ENCODE assay signal across 8 mouse cellular contexts in genomic region chr1:119912953-119913814, GRCm38 (mm10). TPM values are rescaled to one million over a fixed set of nuclear protein-coding genes. Genes with fewer than 3 reads are reported as not detected.
A peak's percentile ranks its signal among the peaks of the same experiment; 100 is the strongest.
DNase-seq lines count a peak whose midpoint lies in the region; ATAC-seq and TF ChIP-seq lines count a peak whose summit lies in the region.

Gene Tmem177, minus strand, starts transcription at chr1:119913208.

- no peak for TF ChIP-seq EP300 in CH12.LX (IDR thresholded peaks at IDR 0.05; ENCODE audit: low read length)
- TF ChIP-seq EP300 in liver, postnatal 0 days (IDR thresholded peaks at IDR 0.05; ENCODE audit: low read depth): no peak

- intact Hi-C loops in heart, postnatal 10 days (cut with DNase I): loop anchor here (5.0 kb wide), 2 partner anchors 76 to 96 kb away; partner anchors contain the start of gene Ptpn4

- H3K4me1 ChIP-seq in CH12.LX (ENCODE audit: control insufficient read depth in 1 of 2, insufficient read depth in 2 of 2): peaks cover 2 to 34% of the 10 kb centered on the region in 2 experiments
- H3K4me1 ChIP-seq in forebrain, embryonic 12.5 days: peaks cover 6% of the 10 kb centered on the region
- H3K4me1 ChIP-seq in liver, postnatal 0 days (ENCODE audit: insufficient read depth): peaks cover 5% of the 10 kb centered on the region
- peaks cover 6% of the 10 kb centered on the region; the same call in 1 of the 2 replicates for H3K4me1 ChIP-seq in neural tube, embryonic 14.5 days (ENCODE audit: control insufficient read depth, insufficient read depth, low read length)

- WGBS in forebrain, embryonic 12.5 days: 11% methylated on average over 42 of the region's 42 CpGs
- WGBS in large intestine, adult 2 months: 8% methylated on average over 42 of the region's 42 CpGs
- 9% methylated on average over 42 of the region's 42 CpGs for WGBS in liver, postnatal 0 days (ENCODE audit: insufficient replicate concordance)
- WGBS in neural tube, embryonic 14.5 days: 12% methylated on average over 42 of the region's 42 CpGs

- peak within 1 kb of the TSS; percentile 55 to 97 (median 56) for H3K4me3 ChIP-seq in CH12.LX (replicated peaks in 1 of 3; ENCODE audit: low read depth in 2 of 3, low read length in 2 of 3, poor library complexity in 1 of 3)
- peak within 1 kb of the TSS; percentile 55 for H3K4me3 ChIP-seq in forebrain, embryonic 12.5 days (replicated peaks)
- H3K4me3 ChIP-seq in liver, postnatal 0 days (ENCODE audit: low read depth, low read length): peak within 1 kb of the TSS; percentile 54
- H3K4me3 ChIP-seq in neural tube, embryonic 14.5 days (ENCODE audit: low read depth, low read length): peak within 1 kb of the TSS; percentile 50

- dilution Hi-C loops in CH12.LX (cut with MboI; ENCODE audit: extremely low pct_ligation_motif_present, extremely low pct_unique_long_range_greater_than_20kb, low sequenced_read_pairs): no loop called here

- in situ Hi-C loops in CH12.LX (cut with MboI; ENCODE audit: low pct_ligation_motif_present, low pct_unique_long_range_greater_than_20kb, low sequenced_read_pairs): loop anchor here (25.0 kb wide), 1 partner anchor 226 kb away; no protein-coding TSS in a partner anchor

- peaks cover 10 to 29% of the 10 kb centered on the region in 2 experiments for H3K36me3 ChIP-seq in CH12.LX (replicated peaks in 1 of 2; ENCODE audit: control insufficient read depth in 1 of 2, insufficient read depth in 1 of 2, low read length in 1 of 2)
- peaks cover 21% of the 10 kb centered on the region for H3K36me3 ChIP-seq in forebrain, embryonic 12.5 days (replicated peaks)
- H3K36me3 ChIP-seq in liver, postnatal 0 days (replicated peaks; ENCODE audit: insufficient read depth, low read length): peaks cover 3% of the 10 kb centered on the region; the same call in 1 of the 2 replicates
- H3K36me3 ChIP-seq in neural tube, embryonic 14.5 days (ENCODE audit: control insufficient read depth, insufficient read depth, low read length): no peaks in the 10 kb centered on the region

- no peaks in the 10 kb centered on the region; the same call in 1 of the 2 replicates for H3K79me2 ChIP-seq in CH12.LX (replicated peaks; ENCODE audit: control insufficient read depth, extremely low read depth, insufficient read depth, poor library complexity, severe bottlenecking)

- peak within 1 kb of the TSS; percentile 70 for H3K9ac ChIP-seq in CH12.LX (ENCODE audit: insufficient read depth, low read depth)
- peak within 1 kb of the TSS; percentile 55 for H3K9ac ChIP-seq in forebrain, embryonic 12.5 days
- peak within 1 kb of the TSS; percentile 58 for H3K9ac ChIP-seq in liver, postnatal 0 days (replicated peaks)
- peak within 1 kb of the TSS; percentile 39 for H3K9ac ChIP-seq in neural tube, embryonic 14.5 days (replicated peaks; ENCODE audit: low read depth, low read length)

- peak in 1 of 2 experiments; percentile 12; a peak in 1 of 4 replicates for TF ChIP-seq CTCF in CH12.LX (conservative IDR thresholded peaks at IDR 0.05 in 1 of 2, IDR thresholded peaks at IDR 0.05 in 1 of 2; ENCODE audit: low read depth in 2 of 2, low read length in 2 of 2)
- TF ChIP-seq CTCF in liver, postnatal 0 days (IDR thresholded peaks at IDR 0.05; ENCODE audit: low read depth): no peak

- H3K9me3 ChIP-seq in CH12.LX (replicated peaks; ENCODE audit: low read length): no peaks in the 10 kb centered on the region
- no peaks in the 10 kb centered on the region for H3K9me3 ChIP-seq in forebrain, embryonic 12.5 days
- H3K9me3 ChIP-seq in liver, postnatal 0 days (ENCODE audit: low read length): no peaks in the 10 kb centered on the region
- no peaks in the 10 kb centered on the region for H3K9me3 ChIP-seq in neural tube, embryonic 14.5 days (ENCODE audit: control insufficient read depth, low read length)

- ATAC-seq in forebrain, embryonic 12.5 days (ENCODE audit: low FRiP score): peak; percentile 96
- ATAC-seq in liver, postnatal 0 days: peak; percentile 96
- ATAC-seq in neural tube, embryonic 14.5 days (ENCODE audit: low read depth): peak; percentile 97

- peak; percentile 92 for TF ChIP-seq POLR2A in CH12.LX (IDR thresholded peaks at IDR 0.05; ENCODE audit: low read depth, low read length)

- TF ChIP-seq RAD21 in CH12.LX (IDR thresholded peaks at IDR 0.05; ENCODE audit: low read depth, low read length): no peak

- H3K4me2 ChIP-seq in CH12.LX (ENCODE audit: insufficient read depth, low read depth, poor library complexity, severe bottlenecking): peak within 1 kb of the TSS; percentile 98
- H3K4me2 ChIP-seq in forebrain, embryonic 12.5 days: peak within 1 kb of the TSS; percentile 61
- peak within 1 kb of the TSS; percentile 60 for H3K4me2 ChIP-seq in liver, postnatal 0 days (ENCODE audit: low read depth, low read length)
- peak within 1 kb of the TSS; percentile 57 for H3K4me2 ChIP-seq in neural tube, embryonic 14.5 days (ENCODE audit: low read depth, low read length)

- peak; percentile 96 for DNase-seq in CH12.LX (ENCODE audit: extremely low read depth)
- DNase-seq in c-Kit-positive CD71-positive TER-119-positive erythroid progenitor cells, embryonic 14.5 days (ENCODE audit: low spot score): peak; percentile 94
- peak; percentile 97 for DNase-seq in heart, postnatal 10 days
- DNase-seq in large intestine, adult 2 months (ENCODE audit: low read depth, low spot score): peak; percentile 81
- DNase-seq in liver, postnatal 0 days: peak; percentile 98
- peak; percentile 99 for DNase-seq in testis, postnatal 10 days (ENCODE audit: low spot score)

- no peak within 1 kb of the TSS for H3K27ac ChIP-seq in CH12.LX (ENCODE audit: insufficient read depth, low read depth)
- H3K27ac ChIP-seq in forebrain, embryonic 12.5 days: 0 out of 2 replicates have a peak within 1 kb of the TSS, but pooled peaks have one; percentile 8
- peak within 1 kb of the TSS; percentile 37; the same call in 1 of the 2 replicates for H3K27ac ChIP-seq in liver, postnatal 0 days (ENCODE audit: low read depth)
- H3K27ac ChIP-seq in neural tube, embryonic 14.5 days (ENCODE audit: low read depth, low read length): peak within 1 kb of the TSS; percentile 39; the same call in 1 of the 2 replicates

- no peaks in the 10 kb centered on the region for H3K27me3 ChIP-seq in CH12.LX (replicated peaks)
- H3K27me3 ChIP-seq in forebrain, embryonic 12.5 days: no peaks in the 10 kb centered on the region
- H3K27me3 ChIP-seq in liver, postnatal 0 days (ENCODE audit: insufficient read depth, low read length): no peaks in the 10 kb centered on the region
- H3K27me3 ChIP-seq in neural tube, embryonic 14.5 days (ENCODE audit: control insufficient read depth, insufficient read depth, low read length): no peaks in the 10 kb centered on the region

TF ChIP-seq in CH12.LX, 34 proteins besides CTCF, POLR2A, EP300 and RAD21 (continues in another document):
- TF ChIP-seq UBTF (IDR thresholded peaks at IDR 0.05; ENCODE audit: low read depth, low read length): no peak
- TF ChIP-seq JUN (IDR thresholded peaks at IDR 0.05; ENCODE audit: insufficient read depth, low read depth, low read length): no peak
- no peak for TF ChIP-seq ZC3H11A (IDR thresholded peaks at IDR 0.05; ENCODE audit: low read depth, low read length)
- peak; percentile 67 for TF ChIP-seq HCFC1 (IDR thresholded peaks at IDR 0.05; ENCODE audit: low read depth, low read length)
- TF ChIP-seq CHD2 (IDR thresholded peaks at IDR 0.05; ENCODE audit: low read length): no peak
- TF ChIP-seq POLR2AphosphoS2 (IDR thresholded peaks at IDR 0.05; ENCODE audit: low read depth, low read length): peak; percentile 64; the same call in 1 of the 2 replicates
- no peak for TF ChIP-seq USF1 (IDR thresholded peaks at IDR 0.05; ENCODE audit: low read depth, low read length)
- TF ChIP-seq MAFK (IDR thresholded peaks at IDR 0.05; ENCODE audit: insufficient replicate concordance, low read length): no peak
- TF ChIP-seq MEF2A (IDR thresholded peaks at IDR 0.05; ENCODE audit: borderline replicate concordance, low read depth, low read length): no peak
- peak; percentile 59 for TF ChIP-seq TBP (conservative IDR thresholded peaks at IDR 0.05; ENCODE audit: low read depth, low read length)
- TF ChIP-seq ETS1 (conservative IDR thresholded peaks at IDR 0.05; ENCODE audit: low read depth, low read length): no peak; the same call in 1 of the 2 replicates
- no peak for TF ChIP-seq JUND (conservative IDR thresholded peaks at IDR 0.05; ENCODE audit: low read depth, low read length)
- TF ChIP-seq NELFE (IDR thresholded peaks at IDR 0.05; ENCODE audit: low read depth, low read length): peak; percentile 88
- TF ChIP-seq ZMIZ1 (IDR thresholded peaks at IDR 0.05; ENCODE audit: low read depth, low read length): peak; percentile 85
- TF ChIP-seq ELF1 (IDR thresholded peaks at IDR 0.05; ENCODE audit: low read depth, low read length): peak; percentile 97
- TF ChIP-seq CHD1 (IDR thresholded peaks at IDR 0.05; ENCODE audit: low read depth, low read length): no peak
- no peak for TF ChIP-seq PAX5 (IDR thresholded peaks at IDR 0.05; ENCODE audit: low read length)
- TF ChIP-seq USF2 (conservative IDR thresholded peaks at IDR 0.05; ENCODE audit: low read depth, low read length): no peak
- peak; percentile 85; the same call in 1 of the 2 replicates for TF ChIP-seq MYC (IDR thresholded peaks at IDR 0.05; ENCODE audit: low read depth, low read length)
- peak; percentile 72; the same call in 1 of the 2 replicates for TF ChIP-seq IRF4 (IDR thresholded peaks at IDR 0.05; ENCODE audit: low read depth, low read length)
- no peak for TF ChIP-seq RCOR1 (conservative IDR thresholded peaks at IDR 0.05; ENCODE audit: low read depth, low read length)
- no peak for TF ChIP-seq SMC3 (IDR thresholded peaks at IDR 0.05; ENCODE audit: low read depth, low read length)
- peak; percentile 70; the same call in 1 of the 2 replicates for TF ChIP-seq MAX (IDR thresholded peaks at IDR 0.05; ENCODE audit: low read length)
- TF ChIP-seq ZNF384 (IDR thresholded peaks at IDR 0.05; ENCODE audit: low read depth, low read length): no peak
- 0 out of 2 replicates have a peak, but pooled peaks have one; percentile 44 for TF ChIP-seq KAT2A (IDR thresholded peaks at IDR 0.05; ENCODE audit: insufficient replicate concordance, low read length)
- TF ChIP-seq MAZ (IDR thresholded peaks at IDR 0.05; ENCODE audit: low read depth, low read length): peak; percentile 85
- TF ChIP-seq SIN3A (IDR thresholded peaks at IDR 0.05; ENCODE audit: low read length): peak; percentile 76; the same call in 1 of the 2 replicates

RNA-seq across cellular contexts. Expression of gene Tmem177, which starts in this region (rescaled TPM):
- total RNA-seq in CH12.LX (2012; rRNA removed): 8.4 TPM in 2 replicates
- 6.8 and 7.2 TPM in 2 replicates for total RNA-seq in CH12.LX (2014; rRNA removed)
- 5.9 and 7.0 TPM in 2 replicates for polyA plus RNA-seq in CH12.LX (2012; ENCODE audit: insufficient read length, low read depth)
- polyA plus RNA-seq in forebrain, embryonic 12.5 days (2016; fragmentation: Nextera tagmentation; extraction: Ambion mirVana): 9.3 and 11.3 TPM in 2 replicates
- 1 to 10 TPM; 7.7 to 8.7 TPM for total RNA-seq in heart, postnatal 10 days (2021)
- polyA plus RNA-seq in large intestine, adult 2 months (2012; rRNA removed): 4.9 and 5.3 TPM in 2 replicates
- polyA plus RNA-seq in liver, postnatal 0 days (2015; fragmentation: Nextera tagmentation; extraction: Ambion mirVana): 2.2 and 2.8 TPM in 2 replicates
- polyA plus RNA-seq in neural tube, embryonic 14.5 days (2014; fragmentation: Nextera tagmentation; extraction: Ambion mirVana): 5.9 and 6.7 TPM in 2 replicates
